Comparison of ENCODE assay signal across 28 mouse cellular contexts in genomic region chr14:92678845-92679499, GRCm38 (mm10).
DNase-seq lines count a peak whose midpoint lies in the region; ATAC-seq and TF ChIP-seq lines count a peak whose summit lies in the region.
"Had no signal": no experiment of that assay in that cellular context is flagged by ENCODE, and none has a peak within 500 bp of the region (broad histone marks: within the 10 kb centered on the region; RNA-seq: fewer than 3 reads in every experiment).

No protein-coding gene starts in this region.

- H3K9ac ChIP-seq in forebrain, embryonic 14.5 days (ENCODE audit: low read length): no peak overlapping the region
- H3K9ac ChIP-seq in forebrain, embryonic 16.5 days (replicated peaks; ENCODE audit: low read depth, low read length): no peak overlapping the region
- H3K9ac ChIP-seq in stomach, embryonic 14.5 days (replicated peaks; ENCODE audit: low read depth, low read length): no peak overlapping the region
- no peak overlapping the region for H3K9ac ChIP-seq in stomach, postnatal 0 days (ENCODE audit: low read length)
- H3K9ac ChIP-seq: hindbrain, embryonic 15.5 days; liver, embryonic 14.5 days; lung, embryonic 14.5 days had no signal

- H3K4me2 ChIP-seq in forebrain, embryonic 14.5 days (ENCODE audit: low read length): no peak overlapping the region
- H3K4me2 ChIP-seq in forebrain, embryonic 16.5 days (ENCODE audit: low read length): no peak overlapping the region
- H3K4me2 ChIP-seq in stomach, embryonic 14.5 days (replicated peaks; ENCODE audit: low read depth, low read length): no peak overlapping the region
- H3K4me2 ChIP-seq in stomach, postnatal 0 days (replicated peaks; ENCODE audit: low read depth): no peak overlapping the region
- H3K4me2 ChIP-seq: hindbrain, embryonic 15.5 days; lung, embryonic 14.5 days had no signal

- DNase-seq in embryo, embryonic 10.5 days (ENCODE audit: low spot score): peak; percentile 9
- DNase-seq in embryo, embryonic 9.5 days (ENCODE audit: extremely low spot score): no peak
- DNase-seq in forebrain, embryonic 14.5 days (ENCODE audit: low spot score): peak; percentile 44
- no peak for DNase-seq in stomach, postnatal 0 days (ENCODE audit: low spot score)
- no peak for DNase-seq in lung, adult 2 months
- no peak for DNase-seq in adrenal gland, postnatal 14 days
- DNase-seq: adrenal gland, adult 2 months; cerebellum, adult 11 months; cerebellum, adult 9-10 months; gastrocnemius, postnatal 10 days; heart, postnatal 14 days; kidney, adult 11 months; kidney, postnatal 14 days; layer of hippocampus, adult 9-11 months; liver; lung, embryonic 14.5 days; lung, postnatal 14 days; right cerebral cortex, postnatal 25 days; thymus, adult 2 months; thymus, postnatal 36 days had no signal

- peaks cover 6% of the 10 kb centered on the region; the same call in 1 of the 2 replicates for H3K4me1 ChIP-seq in forebrain, embryonic 14.5 days (ENCODE audit: control insufficient read depth, insufficient read depth, low read length)
- H3K4me1 ChIP-seq in forebrain, embryonic 16.5 days (replicated peaks; ENCODE audit: control insufficient read depth, insufficient read depth, low read length): 0 out of 2 replicates have a peak, but pooled peaks cover 2% of the 10 kb centered on the region
- no peaks in the 10 kb centered on the region for H3K4me1 ChIP-seq in stomach, embryonic 14.5 days (ENCODE audit: control insufficient read depth, insufficient read depth, low read length)
- no peaks in the 10 kb centered on the region for H3K4me1 ChIP-seq in stomach, postnatal 0 days (replicated peaks; ENCODE audit: control insufficient read depth, insufficient read depth)
- no peaks in the 10 kb centered on the region for H3K4me1 ChIP-seq in lung, adult 2 months (ENCODE audit: control insufficient read depth, insufficient read depth, low read length)
- H3K4me1 ChIP-seq: hindbrain, embryonic 10.5 days; hindbrain, embryonic 15.5 days had no signal

- no peak for TF ChIP-seq POLR2A in lung, adult 2 months (IDR thresholded peaks at IDR 0.05; ENCODE audit: borderline replicate concordance, extremely low read depth, low read depth, low read length)

- H3K27me3 ChIP-seq in forebrain, embryonic 14.5 days (replicated peaks; ENCODE audit: control insufficient read depth, insufficient read depth, low read length): no peaks in the 10 kb centered on the region
- H3K27me3 ChIP-seq in forebrain, embryonic 16.5 days (replicated peaks; ENCODE audit: control insufficient read depth, insufficient read depth, low read length): no peaks in the 10 kb centered on the region
- H3K27me3 ChIP-seq in stomach, embryonic 14.5 days (ENCODE audit: control insufficient read depth, insufficient read depth, low read length): no peaks in the 10 kb centered on the region
- H3K27me3 ChIP-seq in stomach, postnatal 0 days (ENCODE audit: control insufficient read depth, insufficient read depth, low read length): no peaks in the 10 kb centered on the region
- H3K27me3 ChIP-seq: CH12.LX; hindbrain, embryonic 15.5 days had no signal

- no peaks in the 10 kb centered on the region for H3K36me3 ChIP-seq in forebrain, embryonic 14.5 days (ENCODE audit: control insufficient read depth, insufficient read depth, low read length)
- no peaks in the 10 kb centered on the region for H3K36me3 ChIP-seq in forebrain, embryonic 16.5 days (ENCODE audit: control insufficient read depth, insufficient read depth)
- no peaks in the 10 kb centered on the region for H3K36me3 ChIP-seq in stomach, embryonic 14.5 days (ENCODE audit: control insufficient read depth, insufficient read depth, low read length)
- no peaks in the 10 kb centered on the region for H3K36me3 ChIP-seq in stomach, postnatal 0 days (ENCODE audit: control insufficient read depth, insufficient read depth, low read length)
- H3K36me3 ChIP-seq: hindbrain, embryonic 10.5 days; hindbrain, embryonic 15.5 days; midbrain, embryonic 10.5 days had no signal

- WGBS in forebrain, embryonic 14.5 days: 13% methylated on average over 4 of the region's 4 CpGs
- WGBS in forebrain, embryonic 16.5 days: 9% methylated on average over 4 of the region's 4 CpGs
- 57% methylated on average over 4 of the region's 4 CpGs for WGBS in stomach, embryonic 14.5 days
- 51% methylated on average over 4 of the region's 4 CpGs for WGBS in stomach, postnatal 0 days
- 67% methylated on average over 4 of the region's 4 CpGs for WGBS in lung, adult 2 months

- H3K9me3 ChIP-seq in forebrain, embryonic 14.5 days (replicated peaks; ENCODE audit: control insufficient read depth, low read length): no peaks in the 10 kb centered on the region
- H3K9me3 ChIP-seq in forebrain, embryonic 16.5 days (ENCODE audit: control insufficient read depth, low read length): no peaks in the 10 kb centered on the region
- no peaks in the 10 kb centered on the region for H3K9me3 ChIP-seq in stomach, embryonic 14.5 days (ENCODE audit: control insufficient read depth, low read depth, low read length)
- no peaks in the 10 kb centered on the region for H3K9me3 ChIP-seq in stomach, postnatal 0 days (ENCODE audit: control insufficient read depth, low read length)
- H3K9me3 ChIP-seq: hindbrain, embryonic 10.5 days; hindbrain, embryonic 15.5 days; midbrain, embryonic 10.5 days had no signal

- no peak overlapping the region for H3K4me3 ChIP-seq in forebrain, embryonic 14.5 days (ENCODE audit: low read depth, low read length)
- H3K4me3 ChIP-seq in forebrain, embryonic 16.5 days (replicated peaks; ENCODE audit: low read length): no peak overlapping the region
- no peak overlapping the region for H3K4me3 ChIP-seq in stomach, embryonic 14.5 days (ENCODE audit: low read depth, low read length)
- H3K4me3 ChIP-seq in stomach, postnatal 0 days (ENCODE audit: low read depth, low read length): no peak overlapping the region
- H3K4me3 ChIP-seq in lung, adult 2 months (replicated peaks; ENCODE audit: extremely low read depth, low read depth, low read length): no peak overlapping the region
- H3K4me3 ChIP-seq: hindbrain, embryonic 10.5 days; hindbrain, embryonic 15.5 days; midbrain, embryonic 10.5 days had no signal

- no peak for TF ChIP-seq EP300 in stomach, postnatal 0 days (optimal IDR thresholded peaks at IDR 0.05)

- peak; percentile 26; the same call in 1 of the 2 replicates for ATAC-seq in forebrain, embryonic 14.5 days
- no peak for ATAC-seq in forebrain, embryonic 16.5 days
- ATAC-seq in stomach, embryonic 14.5 days (ENCODE audit: insufficient number of reproducible peaks, insufficient read depth, low FRiP score, low read depth): peak; percentile 14; the same call in 1 of the 2 replicates
- no peak for ATAC-seq in stomach, postnatal 0 days (ENCODE audit: low FRiP score, low TSS enrichment)
- ATAC-seq: activated CD4-positive, CD25-positive, alpha-beta regulatory T cell, adult 4 months had no signal

- no peak overlapping the region for H3K27ac ChIP-seq in forebrain, embryonic 14.5 days (ENCODE audit: low read depth, low read length)
- no peak overlapping the region for H3K27ac ChIP-seq in forebrain, embryonic 16.5 days (ENCODE audit: low read length)
- H3K27ac ChIP-seq in stomach, embryonic 14.5 days (ENCODE audit: low read length): no peak overlapping the region
- H3K27ac ChIP-seq in stomach, postnatal 0 days (replicated peaks): no peak overlapping the region
- H3K27ac ChIP-seq: hindbrain, embryonic 10.5 days; hindbrain, embryonic 15.5 days; liver, embryonic 14.5 days; midbrain, embryonic 10.5 days had no signal

- TF ChIP-seq CTCF in stomach, postnatal 0 days (IDR thresholded peaks at IDR 0.05; ENCODE audit: low read depth): no peak
- TF ChIP-seq CTCF in lung, adult 2 months (IDR thresholded peaks at IDR 0.05; ENCODE audit: insufficient read depth, low read length): no peak

Comparison
In these comparisons a context has a peak if more than half of its experiments do, and no peak if none do; other contexts are left out.
1. DNase-seq: peak in embryo, embryonic 10.5 days (single experiment) and forebrain, embryonic 14.5 days (single experiment); none in embryo, embryonic 9.5 days (single experiment), stomach, postnatal 0 days (single experiment), lung, adult 2 months (single experiment) and adrenal gland, postnatal 14 days (single experiment).
2. ATAC-seq: peak in forebrain, embryonic 14.5 days (single experiment) and stomach, embryonic 14.5 days (single experiment); none in forebrain, embryonic 16.5 days (single experiment) and stomach, postnatal 0 days (single experiment).